Mouse (Mus musculus) central nervous system, embryonic 11.5 days (tissue): ENCODE results near the gene Tuba1a. TPM values are rescaled to one million over a fixed set of nuclear protein-coding genes. Genes with fewer than 3 reads are reported as not detected.

Experiments used
- polyA plus RNA-seq: library from polyadenylated mRNA; depleted of rRNA; stranded (reverse); fragments of >200 nt; gene quantifications from 2 replicates; pipeline ENCODE4 v1.2.3, GENCODE M21; 2012; rRNA removed

The Tuba1a gene
- 3,950 and 4,162 TPM in 2 replicates for polyA plus RNA-seq

DNA sequence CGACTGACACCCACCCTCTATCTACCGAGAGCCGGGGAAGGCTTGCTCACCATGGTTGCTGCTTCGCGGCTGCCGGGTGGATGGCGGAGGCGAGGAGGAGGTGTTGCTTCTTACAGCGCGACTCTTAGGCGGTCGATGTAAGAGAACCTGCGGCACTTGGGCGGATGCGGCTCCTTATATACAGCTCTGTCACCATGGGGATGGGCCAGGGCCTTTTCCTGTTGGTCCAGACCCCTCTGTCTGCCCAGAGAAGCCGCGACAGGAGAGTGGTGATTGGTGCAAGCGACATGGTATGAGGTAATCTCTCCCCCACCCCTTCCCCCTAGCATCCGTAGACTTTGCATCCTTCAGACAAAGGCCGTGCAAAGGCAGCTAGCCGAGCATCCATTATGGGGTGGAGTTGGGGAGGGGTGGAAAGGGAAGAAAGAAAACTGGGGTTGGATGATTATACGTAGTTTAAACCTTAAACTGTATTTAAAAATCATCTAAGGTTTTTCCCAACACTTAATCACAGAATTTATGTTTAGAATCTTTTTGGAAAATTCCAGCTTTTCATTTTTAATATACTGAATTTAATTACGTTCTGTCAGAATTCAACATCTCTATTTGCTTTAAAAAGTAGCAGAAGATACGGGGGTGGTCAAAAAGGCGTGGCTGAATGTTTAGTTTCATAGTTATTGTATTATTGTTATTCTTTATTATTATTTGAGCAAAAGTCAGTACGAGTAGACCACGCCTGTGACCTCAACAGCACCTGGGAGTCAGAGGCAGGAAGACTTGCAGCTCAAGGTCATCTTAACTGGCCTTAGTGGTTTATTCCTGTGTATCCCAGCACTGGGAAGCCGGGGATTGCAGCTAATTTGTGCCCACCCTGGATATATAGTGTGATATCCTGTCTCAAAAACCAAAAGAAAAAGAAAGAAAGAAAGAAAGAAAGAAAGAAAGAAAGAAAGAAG lies at the start of gene Tuba1a, which contains the start of gene Gm49450:
Gene Tuba1a (minus strand): TSS at position 303 of the 956 bp plus-strand sequence.
Gene Gm49450 (minus strand): TSS at position 151 of the 956 bp plus-strand sequence.

DNA sequence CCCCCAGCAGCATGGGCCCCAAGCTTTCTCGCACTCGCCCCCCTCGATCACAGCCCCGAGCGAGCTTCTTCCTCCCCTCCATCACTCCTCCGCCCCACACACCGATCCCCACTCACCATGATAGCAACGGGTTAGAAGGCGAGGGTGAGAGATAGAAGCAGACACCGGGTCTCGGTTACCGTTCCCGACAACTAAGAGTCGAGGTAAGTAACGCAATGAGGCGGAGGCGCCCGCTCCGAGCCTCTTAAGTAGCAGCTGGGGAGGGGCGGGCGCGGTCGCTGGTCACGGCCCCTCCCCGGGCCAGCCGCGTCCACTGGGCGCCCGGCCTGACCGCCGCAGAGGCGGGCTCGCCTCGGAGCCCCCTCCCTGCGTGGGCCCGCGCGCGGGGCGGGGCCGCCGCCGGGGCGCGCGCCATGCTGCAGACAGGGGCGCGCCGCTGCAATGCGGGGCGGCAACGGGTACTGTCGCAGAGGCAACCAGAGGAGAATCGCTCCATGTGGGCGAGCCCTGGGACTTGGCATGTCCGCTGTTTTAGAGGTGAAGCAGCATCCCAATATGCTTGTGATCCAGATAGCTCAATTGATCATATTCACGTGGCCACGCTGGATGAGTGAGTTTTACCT lies 19.2 kb downstream of the Tuba1a start, which contains the start of gene Tuba1b:
Gene Tuba1b (minus strand): TSS at position 349 of the 623 bp plus-strand sequence.

DNA sequence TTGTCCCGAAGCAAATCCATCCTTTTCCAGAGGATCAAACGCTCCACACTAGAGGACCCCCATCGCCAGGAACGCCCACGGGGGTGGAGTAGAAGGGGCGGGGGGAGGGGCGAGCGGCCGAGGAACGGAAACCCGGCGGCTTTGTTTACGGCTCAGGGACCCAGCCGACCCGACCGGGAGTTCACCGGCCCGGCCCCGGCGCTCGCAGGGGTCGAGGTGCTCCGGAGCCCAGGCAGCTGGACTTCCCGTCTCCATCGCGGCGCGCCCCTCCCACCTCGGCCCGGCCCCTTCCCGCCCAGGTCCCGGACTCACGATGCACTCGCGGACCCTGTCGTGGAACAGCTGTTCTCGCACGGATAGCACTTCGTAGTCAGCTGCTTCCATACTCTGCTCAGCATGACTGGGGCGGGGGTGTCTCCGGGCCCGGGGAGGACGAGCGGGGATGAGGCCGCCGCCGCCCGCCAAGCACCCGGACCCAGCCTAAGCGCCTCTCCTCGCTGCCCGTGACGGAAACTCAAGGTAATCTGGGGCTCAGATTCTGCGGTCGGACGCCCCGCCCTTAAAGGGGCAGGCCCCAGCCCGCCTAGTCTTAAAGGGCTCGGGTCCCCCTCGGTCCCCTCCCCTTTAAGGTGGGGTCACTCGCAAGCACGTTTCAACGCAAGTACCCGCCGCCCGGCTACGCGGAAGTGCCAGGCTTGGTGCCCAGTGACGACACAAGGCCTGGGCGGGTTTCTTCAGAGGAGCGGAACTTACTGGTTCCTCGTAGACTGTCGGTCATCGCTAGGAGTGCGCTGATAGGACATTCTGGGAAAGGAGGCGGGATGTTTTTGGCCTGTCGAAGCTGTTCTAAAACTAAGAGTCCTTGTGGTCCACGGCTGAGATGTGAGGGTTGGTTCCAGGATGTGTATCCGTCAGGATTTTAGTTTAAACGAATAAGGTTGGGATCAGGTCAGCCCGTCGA lies 35.7 kb downstream of the Tuba1a start, which contains the start of gene Lmbr1l:
Gene Lmbr1l (minus strand): TSS at position 694 of the 961 bp plus-strand sequence.

Other genes with a start within 250 kb of the Tuba1a start
- gene Ccdc65, start 245.5 kb downstream of the Tuba1a start, polyA plus RNA-seq = 0.70 and 1.4 TPM in 2 replicates
- gene Fkbp11, start 225.5 kb downstream of the Tuba1a start, polyA plus RNA-seq = 10.1 and 11.2 TPM in 2 replicates
- 72.2 and 83.4 TPM in 2 replicates for gene Arf3, start 190.5 kb downstream of the Tuba1a start, polyA plus RNA-seq
- gene Wnt10b, start 175.6 kb downstream of the Tuba1a start, polyA plus RNA-seq = 0.72 and 2.0 TPM in 2 replicates
- 3.5 and 7.9 TPM in 2 replicates for gene Wnt1, start 163.8 kb downstream of the Tuba1a start, polyA plus RNA-seq
- 0.55 and 1.2 TPM in 2 replicates for gene Ddn, start 144.2 kb downstream of the Tuba1a start, polyA plus RNA-seq
- 75.6 and 78.9 TPM in 2 replicates for gene Prkag1, start 122.2 kb downstream of the Tuba1a start, polyA plus RNA-seq
- 37.9 and 38.9 TPM in 2 replicates for gene Kmt2d, start 82.5 kb downstream of the Tuba1a start, polyA plus RNA-seq
- gene Rhebl1, start 59.2 kb downstream of the Tuba1a start, polyA plus RNA-seq = 11.3 and 19.2 TPM in 2 replicates
- 0.56 and 0.96 TPM in 2 replicates for gene Dhh, start 55.2 kb downstream of the Tuba1a start, polyA plus RNA-seq
- gene Lmbr1l, start 35.5 kb downstream of the Tuba1a start, polyA plus RNA-seq = 57.1 and 72.0 TPM in 2 replicates
- gene Tuba1b, start 19.1 kb downstream of the Tuba1a start, polyA plus RNA-seq = 2,005 and 2,656 TPM in 2 replicates
- gene Gm49450, start 152 bp downstream of the Tuba1a start, polyA plus RNA-seq = 70.5 TPM in 1 of 2 replicates, not detected in the other
- gene Tuba1c, start 76.2 kb upstream of the Tuba1a start, polyA plus RNA-seq = 112 and 136 TPM in 2 replicates
- gene Prph, start 101.5 kb upstream of the Tuba1a start, polyA plus RNA-seq = 20.1 and 28.7 TPM in 2 replicates
- 40.3 and 43.9 TPM in 2 replicates for gene Troap, start 120.9 kb upstream of the Tuba1a start, polyA plus RNA-seq
- gene C1ql4, start 134.1 kb upstream of the Tuba1a start, polyA plus RNA-seq = 8.0 and 12.4 TPM in 2 replicates
- 2.5 and 3.1 TPM in 2 replicates for gene Dnajc22, start 139.5 kb upstream of the Tuba1a start, polyA plus RNA-seq
- gene Spats2, start 172.2 kb upstream of the Tuba1a start, polyA plus RNA-seq = 58.7 and 72.5 TPM in 2 replicates